2 mouse cellular contexts compared by ENCODE assay signal in the genomic region with DNA sequence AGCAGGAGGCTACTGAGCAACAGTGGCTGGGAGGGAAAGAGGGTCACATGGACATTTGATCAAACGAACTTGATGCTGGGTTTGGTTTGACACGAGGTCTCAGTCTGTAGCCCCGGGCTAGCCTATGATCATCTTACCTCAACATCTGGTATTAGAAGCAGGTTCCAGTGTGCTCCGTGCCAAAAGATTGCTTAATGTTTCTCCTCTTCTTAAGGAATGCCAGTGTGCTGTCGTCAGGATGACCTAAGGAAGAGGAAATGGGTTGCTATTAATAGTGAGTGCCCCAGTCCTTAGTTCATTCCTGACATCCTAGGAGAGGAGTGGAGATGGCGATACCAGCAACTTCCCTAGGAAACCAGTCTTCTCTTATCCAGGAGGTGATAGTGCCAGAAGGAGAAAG.
TF ChIP-seq lines count a peak whose summit lies in the region.

No protein-coding gene starts in this region.

TF ChIP-seq in CH12.LX, 34 proteins besides CTCF, POLR2A, EP300 and RAD21:
- TF ChIP-seq USF1 (IDR thresholded peaks at IDR 0.05; ENCODE audit: low read depth, low read length) (no peak), RCOR1 (conservative IDR thresholded peaks at IDR 0.05; ENCODE audit: low read depth, low read length) (no peak)

TF ChIP-seq in myocyte, 11 proteins besides CTCF, POLR2A, EP300 and RAD21:
- TF ChIP-seq CEBPB (IDR thresholded peaks at IDR 0.05; ENCODE audit: insufficient read depth, poor library complexity, severe bottlenecking) (peak; percentile 57; the same call in 1 of the 2 replicates), E2F4 (IDR thresholded peaks at IDR 0.05; ENCODE audit: insufficient read depth) (no peak), MYOD1 (IDR thresholded peaks at IDR 0.05; ENCODE audit: control insufficient read depth in 1 of 3, insufficient read length in 2 of 3, low read depth in 2 of 3) (no peak)
